Mouse (Mus musculus): ENCODE measurements around the gene Prelid3b. TPM values are rescaled to one million over a fixed set of nuclear protein-coding genes. Genes with fewer than 3 reads are reported as not detected.
A peak's percentile ranks its signal among the peaks of the same experiment; 100 is the strongest.

The Prelid3b gene
- polyA plus RNA-seq, 1 experiment = 83.6 TPM

- DNase-seq (ENCODE audit: low read depth) = peak; percentile 71
- TF ChIP-seq POLR2A (IDR thresholded peaks at IDR 0.05; ENCODE audit: borderline replicate concordance, extremely low read depth, insufficient read depth, insufficient read length, poor library complexity, severe bottlenecking) = no peak
- TF ChIP-seq CTCF (IDR thresholded peaks at IDR 0.05; ENCODE audit: borderline replicate concordance, extremely low read depth, insufficient read depth, insufficient read length) = no peak
Measured at GRCm38 (mm10) chr2:174500814-174501503, 28.1 kb upstream of the Prelid3b start.

DNA sequence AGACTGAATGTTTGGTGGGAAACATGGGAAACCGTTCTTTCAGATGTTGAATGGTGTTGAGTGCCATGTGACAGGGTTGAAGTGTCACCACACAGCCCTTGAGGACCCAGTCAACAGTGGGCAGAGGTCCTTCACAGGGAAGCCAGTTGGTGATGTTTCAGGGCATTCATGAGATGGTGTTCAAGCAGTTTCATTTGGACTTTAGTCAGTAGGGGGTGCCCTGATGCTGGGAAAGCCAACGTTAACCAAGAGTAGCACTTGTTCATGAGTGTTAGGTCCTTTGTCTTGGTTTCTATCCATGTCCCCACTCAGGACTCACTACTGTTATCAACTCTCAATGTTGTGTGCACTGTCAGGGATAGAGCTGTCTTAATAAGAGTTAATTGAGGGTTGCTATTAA lies 20.0 kb upstream of the Prelid3b start:
- DNase-seq (ENCODE audit: low read depth) = no peak
- no peak for TF ChIP-seq POLR2A (IDR thresholded peaks at IDR 0.05; ENCODE audit: borderline replicate concordance, extremely low read depth, insufficient read depth, insufficient read length, poor library complexity, severe bottlenecking)
- TF ChIP-seq CTCF (IDR thresholded peaks at IDR 0.05; ENCODE audit: borderline replicate concordance, extremely low read depth, insufficient read depth, insufficient read length) = no peak

DNA sequence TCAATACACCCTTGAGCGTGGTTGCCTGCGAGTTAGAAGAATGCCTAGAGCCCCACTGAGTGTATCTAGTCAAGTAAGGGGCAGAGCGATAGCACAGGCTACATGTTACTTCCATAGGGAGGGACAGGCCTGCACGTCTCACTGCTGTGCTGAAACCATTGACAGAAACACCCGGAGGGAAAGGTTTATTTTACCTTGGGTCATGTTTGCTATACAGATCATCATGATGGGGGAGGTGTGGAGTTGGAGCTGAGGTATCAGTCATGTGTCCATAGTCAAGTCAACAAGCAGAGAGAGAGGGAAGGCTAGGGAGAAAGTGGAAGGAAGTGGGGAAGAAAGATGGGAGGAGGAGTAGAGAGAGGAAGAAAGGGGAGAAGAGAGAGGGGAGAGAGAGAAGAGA lies 14.1 kb upstream of the Prelid3b start:
- TF ChIP-seq CTCF (IDR thresholded peaks at IDR 0.05; ENCODE audit: borderline replicate concordance, extremely low read depth, insufficient read depth, insufficient read length) (no peak), POLR2A (IDR thresholded peaks at IDR 0.05; ENCODE audit: borderline replicate concordance, extremely low read depth, insufficient read depth, insufficient read length, poor library complexity, severe bottlenecking) (no peak)

GRCm38 (mm10) chr2:174478746-174479145 lies 5.9 kb upstream of the Prelid3b start:
- no peak for DNase-seq (ENCODE audit: low read depth)
- no peak for TF ChIP-seq POLR2A (IDR thresholded peaks at IDR 0.05; ENCODE audit: borderline replicate concordance, extremely low read depth, insufficient read depth, insufficient read length, poor library complexity, severe bottlenecking)
- TF ChIP-seq CTCF (IDR thresholded peaks at IDR 0.05; ENCODE audit: borderline replicate concordance, extremely low read depth, insufficient read depth, insufficient read length) = no peak

More for the DNA sequence above, 14.1 kb upstream of the Prelid3b start:
- no peak for DNase-seq (ENCODE audit: low read depth)

DNA sequence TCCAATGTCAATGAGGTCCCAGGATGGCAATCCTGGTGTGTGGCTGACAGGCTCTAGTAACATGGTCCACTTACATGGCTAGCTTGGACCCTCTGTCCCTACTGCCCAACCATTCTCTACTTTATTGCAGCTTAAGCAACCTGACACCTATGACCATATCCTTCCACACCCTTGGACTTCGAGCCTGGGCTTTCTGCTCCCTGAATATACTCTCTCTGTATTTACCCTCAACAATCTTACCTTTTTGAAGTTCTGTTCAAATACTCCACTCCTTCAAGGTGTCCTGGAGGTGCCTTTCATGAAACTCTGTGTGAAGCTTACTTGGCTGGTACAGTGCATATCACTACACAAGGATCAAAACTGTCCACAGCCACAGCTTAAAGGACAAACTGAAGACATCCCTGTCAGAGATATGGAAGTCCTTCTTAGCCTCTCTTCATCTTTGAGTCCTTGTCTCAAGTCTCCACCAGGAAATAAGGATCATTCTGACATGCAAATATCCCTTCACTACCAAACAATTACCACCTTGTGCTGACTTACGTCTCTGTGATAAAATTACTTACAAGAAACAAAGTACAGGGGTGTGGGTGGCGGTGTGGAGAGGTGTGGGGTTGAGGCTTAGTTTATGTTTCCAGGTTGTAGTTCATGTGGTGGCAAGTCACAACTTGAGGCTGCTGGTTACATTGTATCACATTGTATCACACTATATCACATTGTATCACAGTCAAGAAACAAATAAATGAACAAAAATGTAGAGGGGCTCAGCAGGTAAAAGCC lies 4.8 kb upstream of the Prelid3b start:
- no peak for DNase-seq (ENCODE audit: low read depth)
- TF ChIP-seq POLR2A (IDR thresholded peaks at IDR 0.05; ENCODE audit: borderline replicate concordance, extremely low read depth, insufficient read depth, insufficient read length, poor library complexity, severe bottlenecking) = no peak
- TF ChIP-seq CTCF (IDR thresholded peaks at IDR 0.05; ENCODE audit: borderline replicate concordance, extremely low read depth, insufficient read depth, insufficient read length) = no peak

GRCm38 (mm10) chr2:174473550-174473927 lies 658 bp upstream of the Prelid3b start:
- TF ChIP-seq CTCF (IDR thresholded peaks at IDR 0.05; ENCODE audit: borderline replicate concordance, extremely low read depth, insufficient read depth, insufficient read length) = no peak
- no peak for TF ChIP-seq POLR2A (IDR thresholded peaks at IDR 0.05; ENCODE audit: borderline replicate concordance, extremely low read depth, insufficient read depth, insufficient read length, poor library complexity, severe bottlenecking)
- no peak for DNase-seq (ENCODE audit: low read depth)

- DNase-seq (ENCODE audit: low read depth) = no peak
- TF ChIP-seq POLR2A (IDR thresholded peaks at IDR 0.05; ENCODE audit: borderline replicate concordance, extremely low read depth, insufficient read depth, insufficient read length, poor library complexity, severe bottlenecking) (no peak), CTCF (IDR thresholded peaks at IDR 0.05; ENCODE audit: borderline replicate concordance, extremely low read depth, insufficient read depth, insufficient read length) (no peak)
Measured at GRCm38 (mm10) chr2:174472407-174472806, 474 bp downstream of the Prelid3b start.

- DNase-seq (ENCODE audit: low read depth) = no peak
- TF ChIP-seq CTCF (IDR thresholded peaks at IDR 0.05; ENCODE audit: borderline replicate concordance, extremely low read depth, insufficient read depth, insufficient read length) = no peak
- TF ChIP-seq POLR2A (IDR thresholded peaks at IDR 0.05; ENCODE audit: borderline replicate concordance, extremely low read depth, insufficient read depth, insufficient read length, poor library complexity, severe bottlenecking) = no peak
Measured at GRCm38 (mm10) chr2:174470786-174471405, 2.0 kb downstream of the Prelid3b start.

DNA sequence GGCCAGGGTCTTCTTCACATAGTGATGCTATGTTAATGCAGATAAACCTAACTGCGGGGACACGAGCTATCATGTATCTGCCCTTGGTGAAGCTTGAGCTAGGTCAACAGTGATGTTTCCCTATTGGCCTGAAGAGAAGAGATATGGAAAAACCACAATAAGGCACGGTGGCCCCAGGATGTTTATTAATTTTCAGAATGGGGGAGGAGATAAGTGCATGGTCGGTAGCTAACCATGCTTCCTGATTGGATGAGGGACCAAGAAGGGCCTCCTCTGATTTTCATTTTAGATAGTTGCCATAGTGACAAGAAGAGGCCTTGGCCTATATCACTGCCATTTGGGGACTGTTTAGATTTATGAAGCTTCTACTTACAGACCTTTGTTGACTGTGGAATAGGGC lies 2.5 kb downstream of the Prelid3b start:
- no peak for TF ChIP-seq POLR2A (IDR thresholded peaks at IDR 0.05; ENCODE audit: borderline replicate concordance, extremely low read depth, insufficient read depth, insufficient read length, poor library complexity, severe bottlenecking)
- no peak for TF ChIP-seq CTCF (IDR thresholded peaks at IDR 0.05; ENCODE audit: borderline replicate concordance, extremely low read depth, insufficient read depth, insufficient read length)
- no peak for DNase-seq (ENCODE audit: low read depth)

DNA sequence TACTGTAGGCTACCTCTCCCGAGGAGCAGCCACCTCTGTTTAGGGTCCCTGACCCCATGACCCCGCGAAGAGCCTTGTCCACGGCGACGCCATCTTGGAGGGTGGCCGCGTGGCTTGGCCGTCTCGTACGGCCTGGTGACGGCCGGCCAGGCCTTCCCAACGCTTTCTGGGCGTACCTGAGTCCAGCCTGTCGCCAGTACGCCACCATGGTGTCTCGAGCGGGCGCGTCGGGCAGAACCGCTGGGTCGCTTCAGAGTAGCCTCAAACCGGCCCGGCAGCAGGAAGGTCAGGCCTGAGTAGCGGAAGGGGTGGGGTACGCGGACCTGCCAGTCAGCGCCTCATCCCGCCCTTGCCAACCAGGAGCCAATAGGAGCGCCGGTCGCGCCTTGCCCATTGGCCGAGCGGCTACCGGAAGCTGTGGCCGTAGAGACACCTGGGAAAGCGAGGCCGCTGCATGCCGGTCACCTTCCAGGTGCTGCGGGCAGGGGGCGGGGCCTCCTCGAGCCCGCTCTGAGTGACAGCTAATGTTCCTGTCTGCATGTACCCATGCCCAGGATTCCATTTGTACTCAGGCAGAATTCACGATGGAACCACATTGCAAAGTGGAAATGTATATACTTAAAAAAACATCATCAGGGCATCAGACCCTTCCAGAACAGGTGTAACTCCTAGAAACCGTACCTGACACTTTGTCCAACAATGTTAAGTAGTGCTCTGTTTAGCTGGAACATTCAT lies 8.9 kb downstream of the Prelid3b start, which contains the start of gene Atp5e:
Gene Atp5e, minus strand, starts transcription at position 317 of the 735 bp plus-strand sequence.
- peak; percentile 97 for DNase-seq (ENCODE audit: low read depth)
- TF ChIP-seq POLR2A (IDR thresholded peaks at IDR 0.05; ENCODE audit: borderline replicate concordance, extremely low read depth, insufficient read depth, insufficient read length, poor library complexity, severe bottlenecking) (no peak), CTCF (IDR thresholded peaks at IDR 0.05; ENCODE audit: borderline replicate concordance, extremely low read depth, insufficient read depth, insufficient read length) (no peak)

DNA sequence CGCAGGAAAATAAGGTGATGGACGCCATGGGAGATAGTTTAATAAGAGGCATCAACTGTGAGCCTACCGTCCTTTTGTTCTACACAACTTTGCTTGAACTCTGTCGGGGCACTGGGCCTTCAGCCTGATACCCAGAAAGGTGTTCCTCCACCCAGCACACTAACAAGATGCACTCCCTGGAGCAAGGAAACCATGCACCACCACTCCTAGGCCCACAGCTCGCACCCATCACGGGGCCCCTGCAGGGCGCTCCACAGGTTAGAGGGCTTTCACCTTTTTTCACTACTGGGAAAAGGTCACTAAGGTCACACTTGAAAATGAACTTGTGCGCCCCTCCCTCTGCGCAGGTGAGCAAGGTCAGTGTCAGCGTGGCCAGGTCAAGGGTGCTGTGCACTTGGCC lies 9.5 kb downstream of the Prelid3b start:
- no peak for TF ChIP-seq CTCF (IDR thresholded peaks at IDR 0.05; ENCODE audit: borderline replicate concordance, extremely low read depth, insufficient read depth, insufficient read length)
- TF ChIP-seq POLR2A (IDR thresholded peaks at IDR 0.05; ENCODE audit: borderline replicate concordance, extremely low read depth, insufficient read depth, insufficient read length, poor library complexity, severe bottlenecking) = no peak
- DNase-seq (ENCODE audit: low read depth) = no peak

Measured in brain, embryonic 14.5 days (tissue).